Mouse (Mus musculus) liver, embryonic 11.5 days (tissue): ENCODE measurements around the gene Tmem177. TPM values are rescaled to one million over a fixed set of nuclear protein-coding genes. Genes with fewer than 3 reads are reported as not detected.

Experiments
- ATAC-seq: fragments of 200-750 bp; cut with Nextera tagmentation; replicated peaks from 2 replicates; pipeline ENCODE4 v1.8.0; 2017; ENCODE audit warnings: moderate number of reproducible peaks, mild to moderate bottlenecking, moderate TSS enrichment, moderate library complexity; ENCODE audit not compliant: low FRiP score
- DNase-seq: peaks from one replicate; pipeline ENCODE4 v3.0.0-alpha.2; 2017; ENCODE audit warnings: low spot score
- H3K27ac ChIP-seq: fragments of 300-500 bp; sonication (generic); 2 replicates; pipeline ENCODE4 v1.5.1; 2014; ENCODE audit warnings: mild to moderate bottlenecking, low read depth, low read length, control low read depth
- H3K27me3 ChIP-seq: fragments of 300-500 bp; sonication (generic); replicated peaks from 2 replicates; pipeline ENCODE4 v1.6.1; 2014; ENCODE audit warnings: low read length, mixed read lengths; ENCODE audit not compliant: control insufficient read depth, insufficient read depth
- H3K36me3 ChIP-seq: fragments of 300-500 bp; sonication (generic); 2 replicates; pipeline ENCODE4 v1.6.1; 2014; ENCODE audit warnings: mild to moderate bottlenecking, low read length, moderate library complexity, mixed read lengths; ENCODE audit not compliant: control insufficient read depth, insufficient read depth
- H3K4me1 ChIP-seq: fragments of 300-500 bp; sonication (generic); replicated peaks from 2 replicates; pipeline ENCODE4 v1.6.1; 2014; ENCODE audit warnings: low read length, mixed read lengths; ENCODE audit not compliant: control insufficient read depth, insufficient read depth
- H3K4me2 ChIP-seq: fragments of 300-500 bp; sonication (generic); 2 replicates; pipeline ENCODE4 v1.6.1; 2014; ENCODE audit warnings: mild to moderate bottlenecking, control low read depth, moderate library complexity
- H3K4me3 ChIP-seq: fragments of 300-500 bp; sonication (generic); 2 replicates; pipeline ENCODE4 v1.5.1; 2014; ENCODE audit warnings: low read depth, low read length, control low read depth
- H3K9ac ChIP-seq: fragments of 300-500 bp; sonication (generic); 2 replicates; pipeline ENCODE4 v1.6.1; 2014; ENCODE audit warnings: low read depth, low read length, control low read depth
- H3K9me3 ChIP-seq: fragments of 300-500 bp; sonication (generic); 2 replicates; pipeline ENCODE4 v1.6.1; 2016; ENCODE audit warnings: low read length, inconsistent platforms, mixed read lengths; ENCODE audit not compliant: control insufficient read depth
- WGBS: fragments of 180-500 bp; shearing (Covaris S2); extraction: QIAGEN DNeasy Blood & Tissue Kit; methylation state at CpG from one replicate; pipeline ENCODE4 v1.1.7; 2014; 5-methylcytosine and 5-hydroxymethylcytosine counted together
- polyA plus RNA-seq: library from polyadenylated mRNA; unstranded; fragments of >200 nt; fragmentation: Nextera tagmentation; extraction: Ambion mirVana; gene quantifications from 2 replicates; pipeline ENCODE4 v1.2.1, GENCODE M21; 2014

The Tmem177 gene
- polyA plus RNA-seq, 1 experiment from 2014 or later, result 7.8 TPM

- Histone ChIP-seq H3K4me3 (no peak overlapping the region), H3K9me3 (no peaks in the 10 kb centered on the region), H3K4me2 (no peak overlapping the region), H3K4me1 (no peaks in the 10 kb centered on the region), H3K36me3 (no peaks in the 10 kb centered on the region), H3K9ac (no peak overlapping the region), H3K27me3 (no peaks in the 10 kb centered on the region), H3K27ac (no peak overlapping the region)
- peak; percentile 72 for DNase-seq
- 32% methylated on average over 6 of the region's 6 CpGs for WGBS
- 0 out of 2 replicates have a peak, but pooled peaks have one; percentile 28 for ATAC-seq
Observed at GRCm38 (mm10) chr1:119894936-119895335, 18.1 kb downstream of the Tmem177 start.

GRCm38 (mm10) chr1:119893600-119893999, 19.4 kb downstream of the Tmem177 start:
- Histone ChIP-seq H3K27ac (no peak overlapping the region), H3K36me3 (no peaks in the 10 kb centered on the region), H3K9ac (no peak overlapping the region), H3K27me3 (no peaks in the 10 kb centered on the region), H3K4me2 (no peak overlapping the region), H3K9me3 (no peaks in the 10 kb centered on the region), H3K4me3 (no peak overlapping the region), H3K4me1 (no peaks in the 10 kb centered on the region)
- DNase-seq, result no peak
- no peak for ATAC-seq
- WGBS, result 84% methylated on average over 3 of the region's 3 CpGs

DNA sequence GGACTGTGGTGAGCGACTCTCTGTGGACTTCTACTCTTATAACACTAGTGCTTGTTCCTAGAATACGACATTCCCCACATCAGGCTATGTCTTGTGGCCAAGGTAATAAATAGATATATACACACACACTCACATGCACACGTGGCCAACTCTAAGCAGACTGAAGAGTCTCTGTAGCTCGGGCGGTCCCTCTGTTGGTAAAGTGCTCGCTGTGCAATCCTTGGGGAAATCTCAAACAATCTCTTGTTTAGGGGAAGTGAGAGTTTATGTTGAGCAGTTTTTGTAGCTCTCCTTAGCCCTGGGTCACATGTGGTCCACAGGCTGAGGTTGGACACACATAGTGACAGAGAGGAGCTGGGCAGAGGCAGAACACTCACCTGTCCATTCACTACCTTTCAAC, 20.1 kb downstream of the Tmem177 start:
- H3K4me2 ChIP-seq, result no peak overlapping the region
- no peaks in the 10 kb centered on the region for H3K9me3 ChIP-seq
- no peak for DNase-seq
- no peak overlapping the region for H3K4me3 ChIP-seq
- WGBS, result 70% methylated on average over 6 of the region's 6 CpGs
- no peaks in the 10 kb centered on the region for H3K4me1 ChIP-seq
- no peak for ATAC-seq
- H3K9ac ChIP-seq, result no peak overlapping the region
- no peaks in the 10 kb centered on the region for H3K27me3 ChIP-seq
- H3K36me3 ChIP-seq, result no peaks in the 10 kb centered on the region
- H3K27ac ChIP-seq, result no peak overlapping the region

DNA sequence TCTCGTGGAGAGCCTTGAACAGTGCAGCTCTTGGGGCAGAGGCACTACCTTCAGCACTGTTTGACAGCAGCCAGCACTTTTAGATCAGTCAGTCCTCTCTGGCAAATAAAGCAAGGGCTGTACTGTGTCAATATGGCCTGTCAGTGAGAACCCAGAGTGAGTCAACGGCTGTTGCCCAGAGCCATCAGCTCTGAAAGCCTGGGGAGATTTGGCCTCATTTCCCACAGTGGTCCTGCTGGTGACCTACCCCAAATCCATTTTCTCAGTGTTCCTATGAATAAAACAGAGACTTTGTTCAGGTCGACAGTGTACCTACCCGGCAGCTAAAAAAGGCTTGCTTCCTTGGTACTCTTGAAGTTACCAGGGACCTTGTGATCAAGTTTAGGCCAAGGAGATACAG, 21.1 kb downstream of the Tmem177 start:
- no peaks in the 10 kb centered on the region for H3K4me1 ChIP-seq
- no peak overlapping the region for H3K27ac ChIP-seq
- no peaks in the 10 kb centered on the region for H3K27me3 ChIP-seq
- H3K9me3 ChIP-seq, result no peaks in the 10 kb centered on the region
- H3K4me2 ChIP-seq, result no peak overlapping the region
- no peaks in the 10 kb centered on the region for H3K36me3 ChIP-seq
- WGBS, result 73% methylated on average over 4 of the region's 4 CpGs
- DNase-seq, result no peak
- H3K4me3 ChIP-seq, result no peak overlapping the region
- no peak for ATAC-seq
- H3K9ac ChIP-seq, result no peak overlapping the region

DNA sequence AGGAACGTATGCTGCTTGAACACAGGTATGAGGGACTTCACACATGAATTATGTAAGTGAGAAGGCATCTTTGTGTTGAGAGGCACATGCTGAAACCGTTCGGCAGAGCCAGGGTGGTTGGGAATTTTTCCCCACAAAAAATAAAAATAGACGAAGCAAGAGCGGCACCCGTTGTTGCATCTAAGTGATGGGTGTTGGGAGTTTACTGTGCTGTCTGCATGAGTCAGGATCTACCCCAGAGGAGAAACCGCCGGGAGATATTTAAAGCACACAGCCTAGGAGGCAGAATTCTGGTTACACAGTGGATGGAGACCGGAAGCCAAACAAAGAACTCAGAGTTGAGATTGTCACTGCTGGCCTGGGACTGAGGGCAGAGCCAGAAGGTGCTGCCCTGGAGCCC, 21.9 kb downstream of the Tmem177 start:
- WGBS, result 83% methylated on average over 9 of the region's 9 CpGs
- no peak overlapping the region for H3K27ac ChIP-seq
- no peaks in the 10 kb centered on the region for H3K27me3 ChIP-seq
- H3K9me3 ChIP-seq, result no peaks in the 10 kb centered on the region
- no peak overlapping the region for H3K9ac ChIP-seq
- H3K4me3 ChIP-seq, result no peak overlapping the region
- no peak for DNase-seq
- no peak overlapping the region for H3K4me2 ChIP-seq
- no peaks in the 10 kb centered on the region for H3K36me3 ChIP-seq
- no peak for ATAC-seq
- no peaks in the 10 kb centered on the region for H3K4me1 ChIP-seq

- Histone ChIP-seq H3K27me3 (no peaks in the 10 kb centered on the region), H3K4me3 (no peak overlapping the region), H3K4me1 (no peaks in the 10 kb centered on the region), H3K9me3 (no peaks in the 10 kb centered on the region), H3K36me3 (no peaks in the 10 kb centered on the region), H3K27ac (no peak overlapping the region), H3K9ac (no peak overlapping the region), H3K4me2 (no peak overlapping the region)
- DNase-seq, result no peak
- WGBS, result 78% methylated on average over 16 of the region's 16 CpGs
- ATAC-seq, result no peak
Observed at GRCm38 (mm10) chr1:119889347-119889746, 23.7 kb downstream of the Tmem177 start.

DNA sequence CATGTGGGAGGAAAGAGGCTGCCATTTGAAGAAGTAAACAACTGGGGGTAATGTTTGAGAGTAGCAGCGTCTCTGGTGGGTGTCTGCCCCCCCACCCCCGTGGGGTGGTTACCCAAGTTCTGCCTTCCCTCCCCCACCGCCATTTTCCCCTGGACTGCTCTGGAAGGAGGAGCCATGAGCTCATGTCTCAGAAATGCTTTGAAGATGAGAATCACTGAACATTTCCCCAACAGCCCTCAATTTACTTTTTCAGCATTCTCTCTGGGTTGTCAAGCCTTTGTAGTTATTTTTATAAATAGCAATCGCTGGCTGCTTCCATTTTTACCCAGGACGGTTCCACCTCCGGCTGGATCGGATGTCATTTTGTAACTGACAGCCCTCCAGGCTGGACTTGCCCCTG, 26.7 kb downstream of the Tmem177 start:
- ATAC-seq, result no peak
- no peaks in the 10 kb centered on the region for H3K27me3 ChIP-seq
- H3K36me3 ChIP-seq, result no peaks in the 10 kb centered on the region
- no peaks in the 10 kb centered on the region for H3K9me3 ChIP-seq
- H3K4me2 ChIP-seq, result no peak overlapping the region
- no peak overlapping the region for H3K9ac ChIP-seq
- WGBS, result 64% methylated on average over 7 of the region's 7 CpGs
- H3K4me3 ChIP-seq, result no peak overlapping the region
- H3K27ac ChIP-seq, result no peak overlapping the region
- DNase-seq, result no peak
- no peaks in the 10 kb centered on the region for H3K4me1 ChIP-seq

- DNase-seq, result no peak
- Histone ChIP-seq H3K4me3 (no peak overlapping the region), H3K4me2 (no peak overlapping the region), H3K36me3 (no peaks in the 10 kb centered on the region), H3K27ac (no peak overlapping the region), H3K27me3 (no peaks in the 10 kb centered on the region), H3K9ac (no peak overlapping the region), H3K9me3 (no peaks in the 10 kb centered on the region), H3K4me1 (no peaks in the 10 kb centered on the region)
- no peak for ATAC-seq
- WGBS, result 88% methylated on average over 3 of the region's 3 CpGs
Observed at GRCm38 (mm10) chr1:119884272-119884671, 28.7 kb downstream of the Tmem177 start.

DNA sequence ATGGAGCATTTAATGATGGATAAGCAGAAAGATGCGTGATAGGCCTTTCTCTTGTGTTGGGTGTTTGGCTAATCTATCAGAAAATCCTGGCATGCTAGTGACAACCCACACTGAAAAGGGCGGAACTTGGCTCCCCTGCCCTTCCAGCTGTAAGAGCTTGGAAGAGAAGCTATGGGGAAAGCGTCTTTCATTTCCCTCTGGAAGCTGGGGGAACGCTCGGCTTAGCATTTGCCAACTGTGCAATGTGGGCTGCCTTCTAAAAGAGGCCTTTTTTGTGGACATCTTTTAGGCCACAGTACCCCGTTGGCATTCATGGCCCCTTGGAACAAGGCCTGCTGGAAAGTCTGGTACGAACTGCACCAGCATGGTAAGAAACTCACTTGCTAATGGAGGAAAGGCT, 34.1 kb downstream of the Tmem177 start:
- Histone ChIP-seq H3K4me1 (no peaks in the 10 kb centered on the region), H3K4me2 (no peak overlapping the region), H3K27ac (no peak overlapping the region), H3K9me3 (no peaks in the 10 kb centered on the region), H3K9ac (no peak overlapping the region), H3K27me3 (no peaks in the 10 kb centered on the region), H3K4me3 (no peak overlapping the region), H3K36me3 (no peaks in the 10 kb centered on the region)
- ATAC-seq (no peak), DNase-seq (no peak)
- 87% methylated on average over 7 of the region's 7 CpGs for WGBS
